Mouse (Mus musculus) right cerebral cortex, adult 18-20 months (tissue): ENCODE data around the gene B4galt4.
A peak's percentile ranks its signal among the peaks of the same experiment; 100 is the strongest.
"Not testable (repeated sequence)": the region's sequence is repeated elsewhere in the genome, so short reads cannot be mapped to it uniquely, and the experiment has no call there.

Experiments
- DNase-seq: peaks from one replicate; pipeline ENCODE4 v3.0.0; 2022; ENCODE audit warnings: mixed read lengths

B4galt4 gene

DNA sequence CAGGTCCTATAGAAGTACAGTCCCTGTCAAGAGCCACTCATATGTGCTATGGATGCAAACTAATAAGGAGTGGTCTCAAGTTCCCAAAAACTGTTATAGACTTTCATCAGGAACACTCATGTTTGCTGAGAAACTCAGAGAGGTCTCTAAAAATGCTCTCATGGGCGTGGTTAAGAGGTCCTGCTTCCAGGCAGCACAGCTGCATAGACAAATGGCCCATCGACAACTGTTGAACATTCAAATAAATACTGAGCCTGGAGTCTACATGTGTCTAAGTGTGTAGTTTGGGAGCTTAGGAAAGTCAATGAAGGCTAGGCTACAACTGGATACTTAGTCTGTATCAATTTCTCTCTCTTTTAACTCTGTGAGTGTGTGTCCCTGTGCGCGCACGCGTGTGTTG lies 29.1 kb downstream of the B4galt4 start:
- DNase-seq: no peak

DNA sequence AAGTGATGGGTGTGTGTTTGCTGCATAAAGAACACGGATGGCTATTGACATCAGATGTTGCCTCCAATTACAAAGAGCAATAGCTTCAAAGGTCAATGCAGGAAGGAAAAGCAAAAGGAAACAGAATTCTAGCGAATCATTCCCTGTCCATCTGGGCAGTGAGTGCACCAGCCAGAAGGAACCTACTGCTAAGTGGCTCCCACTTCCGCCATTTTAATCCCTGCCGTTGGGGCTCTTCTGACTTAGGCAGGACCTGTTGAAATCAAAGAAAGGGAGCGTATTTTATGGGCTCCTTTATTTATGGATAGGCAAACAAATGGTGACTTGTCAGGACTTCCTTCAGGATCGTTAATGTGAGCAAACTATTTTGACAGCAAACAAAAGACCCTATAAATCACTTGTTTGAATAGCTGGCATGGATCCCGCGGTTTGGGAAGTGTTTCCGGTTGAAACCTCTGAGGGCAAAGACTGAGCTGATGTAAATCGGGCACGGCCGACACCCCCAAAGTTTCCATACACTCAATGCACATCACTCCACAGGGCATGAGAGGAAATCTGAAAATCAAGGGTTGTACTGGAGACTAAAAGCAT lies 30.9 kb downstream of the B4galt4 start:
- DNase-seq: no peak

DNA sequence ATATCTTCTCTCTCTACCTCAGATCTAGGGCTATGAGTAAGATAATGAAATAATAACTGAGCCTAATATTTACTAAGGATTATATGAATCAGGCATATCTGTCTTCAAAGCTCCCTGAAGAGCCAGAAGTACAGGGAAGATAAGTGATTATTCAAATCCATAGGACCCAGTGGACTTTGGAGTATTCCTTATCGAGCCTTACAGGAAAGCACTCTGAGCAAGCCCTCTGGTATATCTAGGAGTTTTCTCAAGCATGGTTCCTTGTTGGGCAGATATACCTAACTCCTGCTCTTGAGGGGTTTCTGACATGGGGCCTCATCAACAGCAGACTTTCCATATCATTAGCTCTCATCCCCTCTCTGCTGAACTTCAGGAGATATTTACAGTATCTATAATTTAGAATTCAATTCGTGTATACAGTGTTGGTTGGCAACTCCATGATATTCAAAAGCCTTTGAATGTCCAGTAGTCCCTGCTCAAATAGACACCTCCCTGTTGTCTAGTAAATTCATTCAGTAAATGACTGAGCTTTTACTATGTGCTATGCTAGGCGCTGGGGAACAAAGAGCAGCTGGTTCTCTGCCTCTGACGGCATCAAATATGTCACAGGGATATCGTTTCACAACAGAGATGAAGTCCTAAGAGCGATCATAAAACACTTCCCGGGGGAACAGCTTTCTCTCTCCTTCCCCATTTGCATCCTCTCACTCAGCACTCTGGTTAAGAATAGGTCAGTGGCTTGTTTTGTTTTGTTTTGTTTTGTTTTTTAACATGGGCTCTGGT lies 33.1 kb downstream of the B4galt4 start:
- DNase-seq: no peak

DNA sequence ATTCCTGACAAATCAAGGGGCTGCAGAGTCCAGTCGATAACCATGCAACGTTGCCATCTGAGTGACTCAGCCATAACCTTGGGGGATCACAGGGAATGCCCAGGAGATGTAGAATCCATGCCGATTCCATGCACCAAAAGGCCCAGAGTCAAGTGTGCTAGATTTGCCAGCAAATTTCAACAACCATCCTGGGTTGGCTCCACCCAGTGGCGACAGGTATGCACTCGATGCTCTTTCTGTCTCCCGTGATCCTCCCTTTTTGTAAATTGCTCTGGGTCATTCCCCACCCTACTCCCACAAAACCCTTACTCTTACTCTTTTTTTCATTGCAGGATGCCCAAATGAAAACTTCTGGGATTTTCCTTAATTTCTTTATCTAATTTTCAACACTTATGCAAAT lies 34.3 kb downstream of the B4galt4 start:
- DNase-seq: no peak

DNA sequence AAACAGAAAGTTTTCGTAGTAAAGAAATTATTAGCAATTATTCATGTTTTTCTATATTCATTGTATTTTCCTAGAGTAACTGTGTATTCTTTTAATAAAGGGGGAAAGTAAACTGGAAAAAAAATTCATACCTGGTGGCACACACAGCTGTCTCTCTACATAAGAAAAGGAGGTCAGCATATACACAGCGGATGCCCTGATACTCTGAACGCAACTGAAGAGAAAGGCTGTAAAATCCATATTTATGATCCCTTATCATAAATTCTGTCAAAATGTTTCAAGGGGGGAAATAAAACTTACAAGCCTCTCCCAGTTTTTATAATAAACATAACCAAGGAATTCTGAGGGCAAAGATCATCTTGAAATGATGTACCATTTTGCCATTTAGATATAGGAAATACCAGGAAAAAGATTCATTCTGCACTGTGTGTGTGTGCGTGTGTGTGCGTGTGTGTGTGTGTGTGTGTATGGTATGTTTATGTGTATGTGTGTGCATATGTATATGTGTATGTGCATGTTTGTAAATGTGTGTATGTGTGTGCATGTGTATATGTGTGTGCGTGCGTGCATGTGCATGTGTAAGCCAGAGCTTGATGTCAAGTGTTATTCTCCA lies 39.0 kb downstream of the B4galt4 start:
- no peak for DNase-seq

DNA sequence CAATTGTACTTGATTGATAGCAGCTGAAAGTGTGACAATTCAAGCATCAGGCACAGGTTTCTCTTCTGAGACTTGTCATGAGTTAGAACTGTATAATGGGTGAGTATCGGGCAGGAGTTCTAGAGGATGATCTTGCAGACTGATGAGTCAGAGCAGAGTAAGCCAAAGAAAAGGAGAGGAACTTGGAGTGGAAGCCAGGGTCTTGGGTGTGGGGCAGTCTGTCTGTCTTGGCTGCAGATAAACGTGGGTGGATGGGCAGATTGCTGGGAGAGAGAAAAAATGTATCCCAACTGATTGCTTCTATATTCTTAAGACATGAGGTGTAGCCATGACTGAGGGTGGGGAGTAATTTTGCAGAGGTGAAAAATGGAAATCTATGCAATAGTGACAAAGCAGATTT lies 39.9 kb downstream of the B4galt4 start:
- DNase-seq: no peak

DNA sequence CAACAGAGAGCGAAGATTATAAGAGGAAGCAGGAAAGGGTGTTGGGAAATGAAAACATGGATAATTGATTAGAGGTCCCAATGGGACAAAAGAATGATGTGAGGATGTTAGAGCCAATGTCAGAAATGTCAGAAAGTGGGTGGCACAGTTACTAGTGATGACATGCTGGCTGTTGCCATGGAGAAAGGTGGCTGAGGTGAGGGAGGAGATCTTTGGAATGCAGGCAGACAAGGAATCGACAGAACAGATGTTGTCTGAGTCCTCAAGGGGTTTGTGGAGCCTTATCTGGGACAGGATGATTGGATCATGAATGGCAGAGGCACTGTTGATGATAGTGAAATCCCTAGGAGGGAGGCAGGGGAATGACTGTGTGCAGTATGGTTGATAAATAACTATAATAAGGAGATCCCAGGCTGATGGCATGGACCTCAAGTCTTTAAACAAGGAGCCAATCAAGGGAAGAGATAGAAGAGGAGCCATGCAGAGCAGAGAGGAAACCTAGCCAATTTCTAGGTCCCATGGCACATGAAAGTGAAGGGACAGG lies 40.5 kb downstream of the B4galt4 start:
- no peak for DNase-seq

DNA sequence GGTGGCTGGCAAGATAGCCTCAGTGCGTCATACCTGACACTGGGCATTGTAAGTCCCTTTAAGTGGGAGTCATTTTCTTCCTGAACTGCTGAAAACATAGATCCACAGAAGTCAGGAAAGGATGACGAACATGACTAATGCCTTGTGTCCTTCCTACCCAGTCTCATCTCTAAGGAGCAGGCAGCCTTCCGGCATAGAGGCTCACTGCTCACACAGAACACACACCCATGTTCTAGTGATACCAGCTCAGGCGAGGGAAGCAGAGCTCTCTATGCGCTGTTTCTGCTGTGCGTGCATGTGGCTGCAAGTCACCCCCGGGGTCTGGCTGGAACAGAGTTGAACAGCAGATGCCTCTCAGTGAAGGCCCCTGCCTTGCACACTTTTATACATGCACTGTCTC lies 43.2 kb downstream of the B4galt4 start:
- no peak for DNase-seq

DNA sequence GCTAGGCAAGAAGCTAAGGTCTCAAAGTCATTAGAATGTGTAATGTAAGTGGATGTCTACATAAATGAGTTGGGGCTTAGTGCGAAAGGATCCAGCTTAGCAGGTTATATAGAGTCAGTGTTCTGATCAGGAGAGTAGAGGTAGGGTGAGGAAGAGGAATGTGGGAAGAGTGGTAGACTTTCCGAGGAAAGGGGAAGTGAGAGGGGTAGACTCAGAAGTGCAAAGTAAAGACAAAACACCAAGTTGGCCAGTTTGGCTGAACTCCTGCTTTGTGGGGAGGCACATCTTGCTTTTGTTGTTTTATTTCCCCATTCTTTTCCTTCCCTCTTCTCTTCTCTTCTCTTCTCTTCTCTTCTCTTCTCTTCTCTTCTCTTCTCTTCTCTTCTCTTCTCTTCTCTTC lies 47.0 kb downstream of the B4galt4 start:
- DNase-seq: no peak

DNA sequence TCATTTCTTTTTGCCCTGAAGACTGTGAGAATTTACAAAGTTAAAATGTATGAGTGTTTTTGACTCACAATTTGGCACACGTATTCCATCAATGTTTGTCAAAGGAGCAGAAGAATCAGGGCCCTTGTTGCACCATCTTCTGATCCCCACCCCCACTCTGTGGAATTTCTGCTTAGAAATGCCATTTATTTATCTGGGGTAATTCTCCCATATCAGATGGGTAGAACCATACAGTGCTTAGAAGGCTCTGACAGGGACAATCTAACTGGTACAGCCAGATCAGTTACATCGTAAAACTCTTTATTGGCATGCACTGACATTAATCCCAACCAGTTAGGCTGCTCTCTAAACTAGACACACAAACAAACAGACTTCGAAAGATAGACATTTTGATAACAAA lies 47.9 kb downstream of the B4galt4 start:
- DNase-seq: no peak

DNA sequence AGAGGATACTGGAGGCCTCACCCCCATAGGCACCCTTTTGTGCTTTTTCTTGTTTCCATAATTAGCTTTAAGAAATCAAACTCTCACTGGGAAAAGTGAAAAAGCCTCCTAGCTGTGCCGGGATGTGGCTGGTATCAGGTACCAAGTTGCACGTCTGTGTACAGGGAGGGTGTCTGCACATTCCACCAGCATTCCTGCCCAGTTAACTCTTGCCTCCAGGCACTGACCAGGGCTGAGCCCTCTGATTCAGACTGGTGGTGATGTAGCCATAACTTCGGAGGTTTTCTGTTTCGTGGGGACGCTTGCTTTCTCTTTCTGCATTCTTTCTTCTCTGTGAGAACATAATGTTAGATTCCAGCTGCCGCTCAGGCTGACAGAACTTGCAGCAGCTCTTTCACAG lies 51.1 kb downstream of the B4galt4 start:
- no peak for DNase-seq

DNA sequence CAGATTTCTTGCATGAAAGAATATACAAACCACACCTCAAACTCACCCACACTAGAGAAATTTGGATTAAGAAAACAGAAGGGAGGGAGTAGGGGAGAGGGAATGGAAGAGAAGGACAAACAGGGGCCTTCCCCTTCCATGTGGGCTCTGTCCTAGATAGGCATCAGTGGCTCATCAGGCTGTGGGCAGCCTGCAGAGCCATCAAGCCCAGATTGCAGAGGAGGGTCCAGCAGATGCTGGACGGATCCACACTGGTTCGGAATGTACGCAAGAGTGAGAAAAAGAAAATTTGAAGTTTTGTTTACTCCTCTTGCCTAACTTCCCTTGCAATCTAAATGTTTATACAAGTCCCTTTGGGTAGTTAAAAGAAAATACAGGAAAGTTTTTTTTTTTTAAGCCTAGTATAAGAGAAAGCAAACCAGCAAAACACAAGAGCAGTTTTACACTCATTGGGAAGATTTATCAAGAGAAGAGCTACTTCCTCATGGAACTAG lies 56.9 kb downstream of the B4galt4 start:
- no peak for DNase-seq

DNA sequence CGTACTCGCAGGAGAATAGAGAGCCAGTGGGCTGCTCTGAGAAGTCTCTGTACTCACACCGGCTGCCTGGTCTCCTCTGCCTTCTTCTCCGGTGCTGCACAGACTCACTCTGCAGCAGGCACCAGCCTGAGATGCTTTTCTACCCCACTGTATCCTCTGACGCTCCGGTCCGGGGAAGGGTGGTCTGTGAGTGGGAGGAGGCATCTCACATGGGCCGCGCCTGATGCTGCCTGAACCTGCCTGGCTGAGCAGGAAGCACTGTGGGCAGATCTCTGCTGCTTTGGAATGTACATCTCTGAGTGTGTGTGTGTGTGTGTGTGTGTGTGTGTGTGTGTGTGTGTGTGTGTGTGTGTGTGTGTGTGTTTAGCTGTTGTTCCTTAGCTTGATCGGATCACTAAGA lies 58.0 kb downstream of the B4galt4 start, which contains the start of gene Upk1b:
Gene Upk1b (minus strand): TSS at position 238 of the 400 bp plus-strand sequence.
- DNase-seq: no peak

DNA sequence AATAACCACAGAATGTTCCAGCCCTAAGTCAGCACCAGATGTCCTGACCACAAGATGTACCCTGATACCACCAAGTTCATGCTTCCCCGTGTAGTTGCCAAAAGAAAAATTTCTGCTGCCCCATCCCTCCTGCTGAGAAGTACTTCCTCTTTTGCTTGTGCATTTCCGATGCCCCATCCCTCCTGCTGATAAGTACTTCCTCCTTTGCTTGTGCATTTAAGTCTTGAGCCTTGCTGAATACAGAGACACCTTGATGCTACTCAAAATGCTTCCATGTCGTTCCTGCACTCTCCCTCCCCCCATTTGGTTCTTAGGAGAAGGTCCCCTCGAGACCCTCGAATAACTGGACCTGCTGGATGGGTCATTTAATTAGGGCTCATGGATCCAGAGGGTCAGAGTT lies 65.7 kb downstream of the B4galt4 start:
- DNase-seq: not testable (repeated sequence)

DNA sequence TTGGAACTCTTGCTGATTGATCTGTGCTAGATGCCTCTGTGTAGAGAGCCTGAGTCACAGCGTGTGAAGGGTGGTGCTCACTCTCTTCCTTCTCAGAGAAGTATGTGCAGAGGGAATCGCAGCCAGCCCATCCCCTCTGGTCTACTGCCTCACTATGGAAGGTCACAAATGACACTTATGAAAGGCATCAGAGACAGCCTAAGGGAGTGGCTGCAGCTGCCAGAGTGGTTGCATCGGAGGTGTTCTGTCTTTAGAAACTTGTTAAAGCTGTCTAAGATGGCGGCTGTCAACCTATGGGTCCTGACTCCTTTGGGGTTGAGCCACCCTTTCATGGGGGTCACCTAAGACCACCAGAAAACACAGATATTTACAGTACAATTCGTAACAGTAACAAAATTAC lies 68.1 kb downstream of the B4galt4 start:
- DNase-seq: no peak

DNA sequence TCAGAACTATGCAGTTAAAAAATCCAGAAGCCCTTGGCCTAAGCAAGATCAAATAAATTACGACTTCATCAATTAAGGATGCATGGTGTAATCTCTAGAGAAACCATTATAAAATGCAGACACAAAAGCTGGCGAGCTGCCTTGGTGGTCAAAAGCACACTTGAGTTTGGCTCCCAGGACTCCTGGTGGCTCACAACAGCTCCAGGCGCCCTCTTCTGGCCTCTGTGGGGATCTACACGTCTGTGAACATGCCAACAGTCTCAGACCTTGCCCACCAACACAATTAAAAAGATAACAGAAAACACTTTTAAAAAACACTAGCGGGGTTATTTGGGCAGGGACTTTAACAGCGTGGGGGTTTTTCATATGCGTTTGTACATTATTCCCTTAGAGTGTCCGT lies 70.5 kb downstream of the B4galt4 start:
- DNase-seq: peak; percentile 63
